Mouse (Mus musculus): ENCODE measurements around the gene Prss48. TPM values are rescaled to one million over a fixed set of nuclear protein-coding genes. Genes with fewer than 3 reads are reported as not detected.

Gene Prss48
- polyA plus RNA-seq, 1 experiment from 2014 or later = 0.27 TPM

DNA sequence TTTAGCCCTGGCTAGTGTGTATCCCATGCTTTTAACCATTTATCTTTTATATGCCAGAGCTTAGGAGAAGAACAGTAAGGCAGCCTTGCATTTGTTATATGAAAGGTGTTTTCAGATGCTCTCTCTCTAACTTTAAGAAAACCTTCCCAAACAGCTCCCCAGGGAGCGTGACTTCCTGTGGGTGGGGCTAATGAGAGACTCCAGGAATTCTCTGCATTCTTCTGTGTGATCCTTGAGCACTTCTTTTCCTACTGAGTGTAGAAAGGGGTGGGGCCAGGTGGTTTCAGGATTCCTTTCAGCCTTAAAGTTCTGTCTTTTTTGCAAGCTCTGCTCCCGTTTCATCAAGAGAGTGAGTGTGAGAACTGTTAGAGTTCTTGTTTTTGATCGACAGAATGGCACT, 8.3 kb upstream of the Prss48 start:
- Histone ChIP-seq H3K9ac (replicated peaks; ENCODE audit: low read length) (no peak overlapping the region), H3K27ac (ENCODE audit: low read length) (0 out of 2 replicates have a peak overlapping the region, but pooled peaks have one; percentile 14), H3K4me3 (ENCODE audit: low read length) (no peak overlapping the region), H3K4me2 (replicated peaks; ENCODE audit: low read depth, low read length) (no peak overlapping the region), H3K4me1 (ENCODE audit: insufficient read depth, low read length) (peaks cover 17% of the 10 kb centered on the region), H3K27me3 (ENCODE audit: insufficient read depth, low read length) (no peaks in the 10 kb centered on the region), H3K9me3 (ENCODE audit: low read length) (peaks cover 6% of the 10 kb centered on the region), H3K36me3 (ENCODE audit: insufficient read depth, low read length) (peaks cover 8% of the 10 kb centered on the region)
- no peak for ATAC-seq (ENCODE audit: low FRiP score, low TSS enrichment)
- WGBS = 68% methylated on average over 3 of the region's 3 CpGs

- Histone ChIP-seq H3K36me3 (ENCODE audit: insufficient read depth, low read length) (peaks cover 14% of the 10 kb centered on the region), H3K27me3 (ENCODE audit: insufficient read depth, low read length) (no peaks in the 10 kb centered on the region), H3K4me1 (ENCODE audit: insufficient read depth, low read length) (no peaks in the 10 kb centered on the region), H3K4me2 (replicated peaks; ENCODE audit: low read depth, low read length) (no peak overlapping the region), H3K9ac (replicated peaks; ENCODE audit: low read length) (no peak overlapping the region), H3K4me3 (ENCODE audit: low read length) (no peak overlapping the region), H3K27ac (ENCODE audit: low read length) (no peak overlapping the region), H3K9me3 (ENCODE audit: low read length) (peaks cover 9% of the 10 kb centered on the region)
- 95% methylated on average over 10 of the region's 10 CpGs for WGBS
- no peak for ATAC-seq (ENCODE audit: low FRiP score, low TSS enrichment)
Measured at GRCm38 (mm10) chr3:86004751-86005150, 2.5 kb upstream of the Prss48 start.

GRCm38 (mm10) chr3:86002940-86003339, 649 bp upstream of the Prss48 start:
- 77% methylated on average over 5 of the region's 5 CpGs for WGBS
- Histone ChIP-seq H3K4me2 (replicated peaks; ENCODE audit: low read depth, low read length) (no peak overlapping the region), H3K9ac (replicated peaks; ENCODE audit: low read length) (no peak overlapping the region), H3K4me3 (ENCODE audit: low read length) (no peak overlapping the region), H3K9me3 (ENCODE audit: low read length) (peaks cover 3% of the 10 kb centered on the region; the same call in 1 of the 2 replicates), H3K27me3 (ENCODE audit: insufficient read depth, low read length) (no peaks in the 10 kb centered on the region), H3K27ac (ENCODE audit: low read length) (no peak overlapping the region), H3K36me3 (ENCODE audit: insufficient read depth, low read length) (peaks cover 6% of the 10 kb centered on the region; the same call in 1 of the 2 replicates), H3K4me1 (ENCODE audit: insufficient read depth, low read length) (no peaks in the 10 kb centered on the region)
- ATAC-seq (ENCODE audit: low FRiP score, low TSS enrichment) = no peak

DNA sequence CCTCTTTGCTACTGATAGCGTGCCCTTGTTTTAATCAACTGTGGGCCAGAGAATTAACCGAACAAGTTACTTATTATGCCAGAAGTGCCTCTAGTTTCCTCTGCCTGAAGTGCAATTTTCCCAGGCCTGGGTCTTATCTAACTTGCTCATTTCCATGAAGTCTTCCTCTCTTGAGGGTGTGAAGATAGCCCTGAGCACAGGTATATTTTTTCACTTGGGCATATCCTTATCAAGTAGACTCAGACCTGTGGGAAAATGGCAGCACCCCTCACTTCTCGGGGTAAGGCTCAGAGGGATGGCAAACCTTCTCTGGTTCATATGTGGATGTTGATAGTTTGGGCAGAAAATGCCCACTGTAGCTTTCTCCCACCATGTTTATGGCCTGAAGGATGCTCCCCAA, 1.0 kb downstream of the Prss48 start:
- no peak overlapping the region for H3K27ac ChIP-seq (ENCODE audit: low read length)
- H3K4me1 ChIP-seq (ENCODE audit: insufficient read depth, low read length) = no peaks in the 10 kb centered on the region
- no peak overlapping the region for H3K4me2 ChIP-seq (replicated peaks; ENCODE audit: low read depth, low read length)
- ATAC-seq (ENCODE audit: low FRiP score, low TSS enrichment) = no peak
- H3K27me3 ChIP-seq (ENCODE audit: insufficient read depth, low read length) = no peaks in the 10 kb centered on the region
- no peak overlapping the region for H3K9ac ChIP-seq (replicated peaks; ENCODE audit: low read length)
- H3K36me3 ChIP-seq (ENCODE audit: insufficient read depth, low read length) = peaks cover 6% of the 10 kb centered on the region; the same call in 1 of the 2 replicates
- no peak overlapping the region for H3K4me3 ChIP-seq (ENCODE audit: low read length)
- WGBS = 84% methylated on average over 3 of the region's 3 CpGs
- H3K9me3 ChIP-seq (ENCODE audit: low read length) = peaks cover 3% of the 10 kb centered on the region; the same call in 1 of the 2 replicates

DNA sequence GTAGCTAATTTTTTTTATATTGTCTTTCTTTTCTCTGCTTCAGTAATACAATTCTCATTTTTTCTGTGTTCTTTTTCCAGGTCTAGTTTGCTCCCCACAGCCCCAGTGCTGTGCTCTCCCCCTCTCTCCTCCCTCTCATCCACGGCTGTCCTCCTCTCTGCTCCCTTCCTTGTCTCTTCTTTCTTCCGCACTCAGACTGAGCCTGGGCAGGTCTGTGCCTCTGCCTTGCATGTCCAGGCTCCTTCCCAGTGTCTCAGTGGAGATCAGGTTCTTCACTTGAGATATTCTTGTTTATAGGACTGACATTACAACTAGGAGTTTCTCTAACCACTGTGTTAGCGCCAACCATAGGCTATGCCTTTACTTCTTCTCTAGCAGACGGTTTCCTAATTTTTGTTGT, 7.6 kb downstream of the Prss48 start:
- no peak overlapping the region for H3K9ac ChIP-seq (replicated peaks; ENCODE audit: low read length)
- no peaks in the 10 kb centered on the region for H3K36me3 ChIP-seq (ENCODE audit: insufficient read depth, low read length)
- no peaks in the 10 kb centered on the region for H3K4me1 ChIP-seq (ENCODE audit: insufficient read depth, low read length)
- no peak for ATAC-seq (ENCODE audit: low FRiP score, low TSS enrichment)
- no peak overlapping the region for H3K4me2 ChIP-seq (replicated peaks; ENCODE audit: low read depth, low read length)
- no peaks in the 10 kb centered on the region for H3K9me3 ChIP-seq (ENCODE audit: low read length)
- no peak overlapping the region for H3K4me3 ChIP-seq (ENCODE audit: low read length)
- no peak overlapping the region for H3K27ac ChIP-seq (ENCODE audit: low read length)
- WGBS = 69% methylated on average over 4 of the region's 4 CpGs
- no peaks in the 10 kb centered on the region for H3K27me3 ChIP-seq (ENCODE audit: insufficient read depth, low read length)

- ATAC-seq (ENCODE audit: low FRiP score, low TSS enrichment) = 0 out of 2 replicates have a peak, but pooled peaks have one; percentile 23
- Histone ChIP-seq H3K4me2 (replicated peaks; ENCODE audit: low read depth, low read length) (no peak overlapping the region), H3K9ac (replicated peaks; ENCODE audit: low read length) (no peak overlapping the region), H3K4me3 (ENCODE audit: low read length) (no peak overlapping the region), H3K9me3 (ENCODE audit: low read length) (no peaks in the 10 kb centered on the region), H3K27ac (ENCODE audit: low read length) (no peak overlapping the region), H3K36me3 (ENCODE audit: insufficient read depth, low read length) (no peaks in the 10 kb centered on the region), H3K27me3 (ENCODE audit: insufficient read depth, low read length) (no peaks in the 10 kb centered on the region), H3K4me1 (ENCODE audit: insufficient read depth, low read length) (no peaks in the 10 kb centered on the region)
- 62% methylated on average over 11 of the region's 11 CpGs for WGBS
Measured at GRCm38 (mm10) chr3:85993744-85994143, 8.5 kb downstream of the Prss48 start.

DNA sequence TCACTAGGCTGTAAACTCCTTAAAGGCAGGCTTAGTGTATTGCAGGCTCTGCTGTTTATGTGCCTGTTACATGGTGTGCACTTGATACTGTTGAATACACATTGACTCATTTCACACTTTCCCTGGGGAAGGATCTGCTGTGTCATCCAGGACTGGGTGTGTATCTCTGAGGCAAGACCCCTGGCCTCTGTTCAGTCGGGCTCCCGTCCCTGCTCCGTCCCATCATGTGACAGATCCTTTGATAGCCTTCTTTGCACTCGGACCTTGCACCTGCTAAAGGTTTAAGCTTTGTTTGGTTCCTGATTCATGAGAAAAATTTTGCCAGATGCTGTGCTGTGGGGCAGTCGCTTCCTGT, 10.5 kb downstream of the Prss48 start:
- peak; percentile 57; the same call in 1 of the 2 replicates for ATAC-seq (ENCODE audit: low FRiP score, low TSS enrichment)
- Histone ChIP-seq H3K27ac (ENCODE audit: low read length) (no peak overlapping the region), H3K4me2 (replicated peaks; ENCODE audit: low read depth, low read length) (no peak overlapping the region), H3K4me3 (ENCODE audit: low read length) (no peak overlapping the region), H3K4me1 (ENCODE audit: insufficient read depth, low read length) (no peaks in the 10 kb centered on the region), H3K27me3 (ENCODE audit: insufficient read depth, low read length) (no peaks in the 10 kb centered on the region), H3K36me3 (ENCODE audit: insufficient read depth, low read length) (peaks cover 10% of the 10 kb centered on the region), H3K9ac (replicated peaks; ENCODE audit: low read length) (no peak overlapping the region), H3K9me3 (ENCODE audit: low read length) (0 out of 2 replicates have a peak, but pooled peaks cover 3% of the 10 kb centered on the region)
- 37% methylated on average over 5 of the region's 5 CpGs for WGBS

- ATAC-seq (ENCODE audit: low FRiP score, low TSS enrichment) = no peak
- H3K27me3 ChIP-seq (ENCODE audit: insufficient read depth, low read length) = no peaks in the 10 kb centered on the region
- 0 out of 2 replicates have a peak, but pooled peaks cover 3% of the 10 kb centered on the region for H3K9me3 ChIP-seq (ENCODE audit: low read length)
- H3K4me3 ChIP-seq (ENCODE audit: low read length) = no peak overlapping the region
- H3K4me1 ChIP-seq (ENCODE audit: insufficient read depth, low read length) = no peaks in the 10 kb centered on the region
- no peak overlapping the region for H3K27ac ChIP-seq (ENCODE audit: low read length)
- peaks cover 10% of the 10 kb centered on the region for H3K36me3 ChIP-seq (ENCODE audit: insufficient read depth, low read length)
- H3K9ac ChIP-seq (replicated peaks; ENCODE audit: low read length) = no peak overlapping the region
- 55% methylated on average over 6 of the region's 6 CpGs for WGBS
- no peak overlapping the region for H3K4me2 ChIP-seq (replicated peaks; ENCODE audit: low read depth, low read length)
Measured at GRCm38 (mm10) chr3:85991140-85991801, 11.0 kb downstream of the Prss48 start.

GRCm38 (mm10) chr3:85987225-85987624, 15.1 kb downstream of the Prss48 start:
- ATAC-seq (ENCODE audit: low FRiP score, low TSS enrichment) = no peak
- Histone ChIP-seq H3K27me3 (ENCODE audit: insufficient read depth, low read length) (no peaks in the 10 kb centered on the region), H3K4me1 (ENCODE audit: insufficient read depth, low read length) (no peaks in the 10 kb centered on the region), H3K9me3 (ENCODE audit: low read length) (0 out of 2 replicates have a peak, but pooled peaks cover 3% of the 10 kb centered on the region), H3K36me3 (ENCODE audit: insufficient read depth, low read length) (peaks cover 10% of the 10 kb centered on the region), H3K4me3 (ENCODE audit: low read length) (no peak overlapping the region), H3K27ac (ENCODE audit: low read length) (no peak overlapping the region), H3K9ac (replicated peaks; ENCODE audit: low read length) (no peak overlapping the region), H3K4me2 (replicated peaks; ENCODE audit: low read depth, low read length) (no peak overlapping the region)
- 91% methylated on average over 2 of the region's 2 CpGs for WGBS

GRCm38 (mm10) chr3:85984537-85984936, 17.8 kb downstream of the Prss48 start:
- ATAC-seq (ENCODE audit: low FRiP score, low TSS enrichment) = no peak
- WGBS = 93% methylated on average over 6 of the region's 6 CpGs

More at GRCm38 (mm10) chr3:85984537-85984936, 17.8 kb downstream of the Prss48 start:
- peaks cover 5% of the 10 kb centered on the region; the same call in 1 of the 2 replicates for H3K4me1 ChIP-seq (ENCODE audit: insufficient read depth, low read length)
- H3K27me3 ChIP-seq (ENCODE audit: insufficient read depth, low read length) = no peaks in the 10 kb centered on the region
- no peak overlapping the region for H3K4me2 ChIP-seq (replicated peaks; ENCODE audit: low read depth, low read length)
- H3K27ac ChIP-seq (ENCODE audit: low read length) = no peak overlapping the region
- H3K9me3 ChIP-seq (ENCODE audit: low read length) = peaks cover 8% of the 10 kb centered on the region; the same call in 1 of the 2 replicates
- H3K4me3 ChIP-seq (ENCODE audit: low read length) = no peak overlapping the region
- H3K36me3 ChIP-seq (ENCODE audit: insufficient read depth, low read length) = peaks cover 16% of the 10 kb centered on the region
- no peak overlapping the region for H3K9ac ChIP-seq (replicated peaks; ENCODE audit: low read length)
